Mouse (Mus musculus): ENCODE data around the gene Irs3.

DNA sequence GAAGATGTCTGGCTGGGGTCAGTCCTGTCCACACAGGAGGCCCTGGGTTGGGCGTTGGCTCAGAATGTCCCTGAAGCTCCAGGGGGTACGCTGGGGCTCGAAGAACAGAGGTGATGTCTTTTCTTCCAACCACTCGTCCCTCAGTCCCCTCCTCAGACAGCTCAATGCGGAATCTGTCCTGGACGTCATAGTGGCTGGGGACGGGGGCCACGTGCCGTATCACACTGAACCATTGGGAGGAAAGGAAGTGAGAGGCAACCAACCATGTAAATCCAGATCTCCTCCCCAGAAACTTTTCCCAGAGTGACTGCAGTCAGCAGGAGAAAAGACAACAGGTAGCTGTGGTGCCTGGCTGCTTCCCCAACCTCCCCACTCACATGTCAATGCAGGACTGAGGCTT lies 45.9 kb downstream of the Irs3 start:
- no peak for TF ChIP-seq CTCF (IDR thresholded peaks at IDR 0.05; ENCODE audit: borderline replicate concordance, insufficient read depth, low read depth, low read length)
- no peak for TF ChIP-seq POLR2A (IDR thresholded peaks at IDR 0.05; ENCODE audit: borderline replicate concordance, insufficient read depth, low read length)

Measured in cerebellum, adult 2 months (tissue).